Mouse (Mus musculus) C2C12 (cell line): ENCODE data around the gene Pgc.

Experiments used
- CTCF ChIP-seq: IDR thresholded peaks from one replicate; pipeline ENCODE4 v1.5.1; 2011; ENCODE audit not compliant: control insufficient read depth, insufficient read depth, insufficient read length
- MAX ChIP-seq: IDR thresholded peaks from one replicate; pipeline ENCODE4 v1.6.1; 2011; ENCODE audit warnings: mild to moderate bottlenecking, control low read depth
- MYOD1 ChIP-seq: IDR thresholded peaks from one replicate; pipeline ENCODE4 v1.6.1; 2011; ENCODE audit warnings: low read depth; ENCODE audit not compliant: control insufficient read depth, insufficient read length
- USF1 ChIP-seq: IDR thresholded peaks from one replicate; pipeline ENCODE4 v1.6.1; 2011; ENCODE audit warnings: low read depth, mild to moderate bottlenecking, control low read depth, moderate library complexity

GRCm38 (mm10) chr17:47693671-47694441 is 32.8 kb upstream of the Pgc start:
- no peak for TF ChIP-seq CTCF
- TF ChIP-seq USF1 = no peak
- TF ChIP-seq MAX = no peak
- no peak for TF ChIP-seq MYOD1
